Mouse (Mus musculus) liver, embryonic 14.5 days (tissue): ENCODE data around the gene Smim23.

Experiments used
- CTCF ChIP-seq: IDR thresholded peaks from 2 replicates; pipeline ENCODE4 v1.5.1; 2016; ENCODE audit warnings: antibody characterized with exemption, low read depth, control low read depth
- EP300 ChIP-seq: IDR thresholded peaks from 2 replicates; pipeline ENCODE4 v1.6.1; 2016; ENCODE audit warnings: antibody characterized with exemption, low read depth

GRCm38 (mm10) chr11:32794759-32795445, 29.5 kb downstream of the Smim23 start:
- TF ChIP-seq EP300, result no peak
- TF ChIP-seq CTCF, result no peak
